Mouse (Mus musculus) neutrophil, adult 83 days (primary cell): Measurements from ENCODE around the gene Accs. TPM values are rescaled to one million over a fixed set of nuclear protein-coding genes. Genes with fewer than 3 reads are reported as not detected.

Experiments
- total RNA-seq, 2 experiments: library from RNA; stranded (reverse); gene quantifications; one replicate each; pipeline ENCODE4 v1.2.4; 2023

The Accs gene
- 1 to 10 TPM; 8.4 to 9.0 TPM for total RNA-seq

GRCm38 (mm10) chr2:93849505-93850089 is at the start of gene Accs:
TSS of gene Accs (minus strand) at chr2:93849943.

DNA sequence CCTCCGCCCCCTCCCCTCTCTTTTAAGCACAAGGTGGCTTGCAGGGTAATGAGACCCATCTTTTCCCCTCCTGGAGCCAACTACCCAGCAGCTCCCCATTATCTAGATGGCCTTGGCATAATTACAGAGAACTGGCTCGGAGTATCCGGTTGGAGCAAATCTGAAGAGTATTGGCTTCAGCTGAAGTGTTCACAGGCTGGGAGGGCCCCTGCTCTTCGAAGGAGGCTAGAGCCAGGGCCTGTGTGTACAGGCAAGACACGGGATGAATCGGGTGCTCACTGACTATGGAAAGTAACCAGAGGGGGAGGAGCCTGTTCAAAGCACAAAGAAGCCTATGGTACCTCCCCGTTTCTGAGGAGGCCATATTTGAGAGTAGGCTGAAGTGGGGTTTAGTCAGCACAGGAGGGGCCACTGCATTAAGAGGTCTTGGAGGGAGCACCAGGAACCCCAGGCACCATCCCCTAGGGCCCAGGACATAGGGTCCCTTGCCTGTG is 19.4 kb upstream of the Accs start, which contains the start of gene Accsl:
Gene Accsl (minus strand): TSS at position 51 of the 494 bp plus-strand sequence.

GRCm38 (mm10) chr2:93822045-93822749 is 27.5 kb downstream of the Accs start, which contains the start of gene Ext2:
TSS of gene Ext2 (minus strand) at chr2:93822568.

Other genes starting within 250 kb of the Accs start
- gene Alx4, start 207.6 kb downstream of the Accs start, total RNA-seq: not detected
- gene Ext2, start 27.4 kb downstream of the Accs start, total RNA-seq: 10 to 100 TPM; 27.1 to 31.8 TPM
- gene Accsl, start 19.2 kb upstream of the Accs start, total RNA-seq: not detected
- under 1 TPM in 1 of 2 experiments, not detected in 1; 0.35 TPM for gene Gm13889, start 107.3 kb upstream of the Accs start, total RNA-seq
- gene Gm27027, start 146.4 kb upstream of the Accs start, total RNA-seq: not detected
- gene Alkbh3, start 160.9 kb upstream of the Accs start, total RNA-seq: 10 to 100 TPM; 26.0 to 30.0 TPM